Mouse (Mus musculus) MEL (cell line): ENCODE data around the gene Jdp2. TPM values are rescaled to one million over a fixed set of nuclear protein-coding genes. Genes with fewer than 3 reads are reported as not detected.

Experiments used
- DNase-seq: peaks from one replicate; pipeline ENCODE4 v3.0.0; 2011; ENCODE audit warnings: low read depth, low spot score
- H3K27ac ChIP-seq: 2 replicates; pipeline ENCODE4 v1.5.1; 2012; ENCODE audit warnings: low read depth, mild to moderate bottlenecking, control low read depth, low read length, moderate library complexity; ENCODE audit not compliant: control insufficient read depth
- H3K27me3 ChIP-seq, 2 experiments: fragments of 150-350 bp in 1 of 2; sonication (generic) in 1 of 2; 2 replicates each; pipeline ENCODE4 v1.6.1; 2012; ENCODE audit warnings: low read length in 2 of 2, mild to moderate bottlenecking in 2 of 2, improper control_type of control experiment in 1 of 2, moderate library complexity in 1 of 2; ENCODE audit not compliant: insufficient read depth in 2 of 2, control insufficient read depth in 1 of 2
- H3K36me3 ChIP-seq, 2 experiments: 2 replicates each; pipeline ENCODE4 v1.6.1; 2012 to 2014; ENCODE audit warnings: low read length in 2 of 2, improper control_type of control experiment in 1 of 2, inconsistent platforms in 1 of 2, mild to moderate bottlenecking in 1 of 2; ENCODE audit not compliant: insufficient read depth in 2 of 2, control insufficient read depth in 1 of 2
- H3K4me1 ChIP-seq, 2 experiments: fragments of 150-350 bp in 1 of 2; sonication (generic) in 1 of 2; 2 replicates each; pipeline ENCODE4 v1.6.1; 2012; ENCODE audit warnings: low read length in 2 of 2, improper control_type of control experiment in 1 of 2, mild to moderate bottlenecking in 1 of 2; ENCODE audit not compliant: insufficient read depth in 2 of 2, control insufficient read depth in 1 of 2
- H3K4me3 ChIP-seq, 2 experiments: fragments of 150-350 bp in 1 of 2; sonication (generic) in 1 of 2; 2 replicates each; pipeline ENCODE4 v1.5.1; 2012; ENCODE audit warnings: low read depth in 2 of 2, low read length in 2 of 2, mild to moderate bottlenecking in 2 of 2, moderate library complexity in 2 of 2, control low read depth in 1 of 2, improper control_type of control experiment in 1 of 2; ENCODE audit not compliant: control insufficient read depth in 1 of 2, insufficient read depth in 1 of 2
- H3K79me2 ChIP-seq: 2 replicates; pipeline ENCODE4 v1.6.1; 2012; ENCODE audit warnings: mild to moderate bottlenecking, low read length, moderate library complexity; ENCODE audit not compliant: control insufficient read depth, poor library complexity, insufficient read depth
- H3K9ac ChIP-seq: 2 replicates; pipeline ENCODE4 v1.6.1; 2012; ENCODE audit warnings: low read depth, mild to moderate bottlenecking, control low read depth, low read length, moderate library complexity; ENCODE audit not compliant: control insufficient read depth, poor library complexity, severe bottlenecking
- H3K9me3 ChIP-seq: fragments of 150-350 bp; sonication (generic); replicated peaks from 2 replicates; pipeline ENCODE4 v1.6.1; 2012; ENCODE audit warnings: mild to moderate bottlenecking, low read length, improper control_type of control experiment, moderate library complexity; ENCODE audit not compliant: insufficient read depth
- CTCF ChIP-seq, 3 experiments: IDR thresholded peaks in 2 of 3; conservative IDR thresholded peaks in 1 of 3; 2 replicates each; pipeline ENCODE4 v1.5.1; 2011 to 2012; ENCODE audit warnings: low read length in 3 of 3, low read depth in 2 of 3, mild to moderate bottlenecking in 2 of 3, improper control_type of control experiment in 1 of 3, inconsistent platforms in 1 of 3, mixed read lengths in 1 of 3, moderate library complexity in 1 of 3; ENCODE audit not compliant: control insufficient read depth in 1 of 3, insufficient read depth in 1 of 3, poor library complexity in 1 of 3, severe bottlenecking in 1 of 3
- E2F4 ChIP-seq: IDR thresholded peaks from 2 replicates; pipeline ENCODE4 v1.6.1; 2011; ENCODE audit warnings: low read depth, low read length, improper control_type of control experiment, borderline replicate concordance
- ELF1 ChIP-seq: IDR thresholded peaks from 2 replicates; pipeline ENCODE4 v1.6.1; 2014; ENCODE audit warnings: low read depth, mild to moderate bottlenecking, inconsistent platforms, low read length, improper control_type of control experiment, moderate library complexity
- EP300 ChIP-seq, 2 experiments: IDR thresholded peaks; 2 replicates each; pipeline ENCODE4 v1.6.1; 2011; ENCODE audit warnings: improper control_type of control experiment in 2 of 2, low read length in 2 of 2, low read depth in 1 of 2, mild to moderate bottlenecking in 1 of 2
- GABPA ChIP-seq: IDR thresholded peaks from 2 replicates; pipeline ENCODE4 v1.6.1; 2012; ENCODE audit warnings: low read depth, mild to moderate bottlenecking, inconsistent platforms, low read length, improper control_type of control experiment, moderate library complexity
- HCFC1 ChIP-seq: IDR thresholded peaks from 2 replicates; pipeline ENCODE4 v1.6.1; 2012; ENCODE audit warnings: low read depth, mild to moderate bottlenecking, inconsistent platforms, low read length, improper control_type of control experiment, moderate library complexity
- JUND ChIP-seq: IDR thresholded peaks from 2 replicates; pipeline ENCODE4 v1.6.1; 2011; ENCODE audit warnings: low read depth, mild to moderate bottlenecking, improper control_type of control experiment, low read length
- KAT2A ChIP-seq: conservative IDR thresholded peaks from 2 replicates; pipeline ENCODE4 v1.6.1; 2012; ENCODE audit warnings: low read depth, low read length, improper control_type of control experiment, inconsistent platforms
- MAFK ChIP-seq: IDR thresholded peaks from 2 replicates; pipeline ENCODE4 v1.6.1; 2011; ENCODE audit warnings: low read depth, mild to moderate bottlenecking, low read length, improper control_type of control experiment, borderline replicate concordance
- MAX ChIP-seq: IDR thresholded peaks from 2 replicates; pipeline ENCODE4 v1.6.1; 2011; ENCODE audit warnings: low read length, improper control_type of control experiment
- MYB ChIP-seq: IDR thresholded peaks from 2 replicates; pipeline ENCODE4 v1.6.1; 2011; ENCODE audit warnings: mild to moderate bottlenecking, low read depth, low read length, improper control_type of control experiment
- MYC ChIP-seq: IDR thresholded peaks from 2 replicates; pipeline ENCODE4 v1.6.1; 2011; ENCODE audit warnings: low read depth, mild to moderate bottlenecking, low read length, improper control_type of control experiment, moderate library complexity
- NELFE ChIP-seq: IDR thresholded peaks from 2 replicates; pipeline ENCODE4 v1.6.1; 2011; ENCODE audit warnings: low read depth, low read length, improper control_type of control experiment
- RAD21 ChIP-seq: IDR thresholded peaks from 2 replicates; pipeline ENCODE4 v1.6.1; 2011; ENCODE audit warnings: mild to moderate bottlenecking, low read depth, low read length, improper control_type of control experiment
- SIN3A ChIP-seq: IDR thresholded peaks from 2 replicates; pipeline ENCODE4 v1.6.1; 2012; ENCODE audit warnings: low read length, improper control_type of control experiment, inconsistent platforms
- SMC3 ChIP-seq: IDR thresholded peaks from 2 replicates; pipeline ENCODE4 v1.6.1; 2011; ENCODE audit warnings: low read depth, low read length, improper control_type of control experiment
- TCF12 ChIP-seq: IDR thresholded peaks from 2 replicates; pipeline ENCODE4 v1.6.1; 2014; ENCODE audit warnings: low read depth, mild to moderate bottlenecking, inconsistent platforms, low read length, improper control_type of control experiment, moderate library complexity
- UBTF ChIP-seq: IDR thresholded peaks from 2 replicates; pipeline ENCODE4 v1.6.1; 2012; ENCODE audit warnings: low read depth, mild to moderate bottlenecking, inconsistent platforms, low read length, improper control_type of control experiment, moderate library complexity, borderline replicate concordance; ENCODE audit not compliant: insufficient read depth
- ZC3H11A ChIP-seq: IDR thresholded peaks from 2 replicates; pipeline ENCODE4 v1.6.1; 2012; ENCODE audit warnings: low read depth, mild to moderate bottlenecking, inconsistent platforms, low read length, improper control_type of control experiment
- ZKSCAN1 ChIP-seq: IDR thresholded peaks from 2 replicates; pipeline ENCODE4 v1.6.1; 2012; ENCODE audit warnings: low read depth, mild to moderate bottlenecking, inconsistent platforms, low read length, improper control_type of control experiment, moderate library complexity
- polyA plus RNA-seq, 2 experiments: library from polyadenylated mRNA; stranded (reverse) in 1 of 2; unstranded in 1 of 2; fragments of >175 nt in 1 of 2; fragments of >200 nt in 1 of 2; gene quantifications; 2 replicates each; pipeline versions ENCODE4 v1.2.1 to v1.2.4; 2012; ENCODE audit warnings: low replicate concordance in 2 of 2, low read depth in 1 of 2; ENCODE audit not compliant: insufficient read length in 2 of 2, insufficient read depth in 1 of 2, missing spikeins in 1 of 2
- total RNA-seq: library from RNA; depleted of rRNA; stranded (reverse); fragments of 300-350 nt; gene quantifications from 2 replicates; pipeline ENCODE4 v1.2.3, GENCODE M21; 2012

The Jdp2 gene
- total and polyA plus RNA-seq, 3 experiments = 2.3 to 9.1 TPM; not detected in 1

DNA sequence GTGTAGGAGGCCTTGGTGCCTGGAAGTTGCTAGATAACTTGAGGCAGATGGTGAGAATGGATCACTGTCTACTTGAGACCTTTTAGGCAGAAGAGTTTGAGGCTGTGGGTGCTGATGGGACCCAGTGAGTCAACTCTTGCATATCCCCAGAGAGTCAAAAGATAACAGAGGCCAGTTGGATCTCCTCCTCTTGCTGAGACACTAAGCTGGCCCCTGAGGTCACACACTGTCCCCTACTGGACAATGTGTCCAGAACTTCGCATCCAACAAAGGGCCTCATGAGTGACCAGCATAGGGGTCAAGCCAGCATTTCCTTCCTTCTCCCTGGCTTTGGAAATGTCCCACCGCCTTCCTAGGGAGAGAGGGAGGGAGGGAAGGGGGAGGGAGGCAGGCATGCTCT lies 81.0 kb downstream of the Jdp2 start:
- DNase-seq = no peak
- Histone ChIP-seq H3K27me3 (no peaks in the 10 kb centered on the region; a peak in 1 of 4 replicates), H3K4me3 (no peak overlapping the region), H3K79me2 (no peaks in the 10 kb centered on the region), H3K4me1 (0 out of 4 replicates have a peak, but pooled peaks cover 0 to 3% of the 10 kb centered on the region in 2 experiments), H3K27ac (no peak overlapping the region), H3K9ac (no peak overlapping the region), H3K9me3 (no peaks in the 10 kb centered on the region), H3K36me3 (no peaks in the 10 kb centered on the region)
- no peak for TF ChIP-seq ELF1

DNA sequence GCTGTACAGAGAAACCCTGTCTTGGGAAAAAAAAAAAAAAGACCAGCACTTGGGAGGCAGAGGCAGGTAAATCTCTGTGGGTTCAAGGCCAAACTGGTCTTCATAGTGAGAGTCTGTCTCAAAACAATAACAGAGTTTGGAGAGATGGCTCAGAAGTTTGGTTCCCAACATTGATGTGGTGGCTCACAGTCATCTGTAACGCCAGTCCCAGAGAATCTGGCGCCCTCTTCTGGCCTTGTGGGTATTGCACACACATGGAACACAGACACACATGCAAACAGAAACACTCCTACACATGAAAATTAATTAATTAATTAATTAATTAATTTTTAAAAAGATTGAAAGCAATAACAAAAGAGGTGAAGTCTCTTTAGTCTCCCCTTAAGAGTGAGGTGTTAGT lies 83.5 kb downstream of the Jdp2 start:
- H3K27me3 ChIP-seq = no peaks in the 10 kb centered on the region
- TF ChIP-seq E2F4 = no peak
- peak; percentile 41 to 57 (median 50) for TF ChIP-seq CTCF (IDR thresholded peaks at IDR 0.05 in 2 of 3, conservative IDR thresholded peaks at IDR 0.05 in 1 of 3; ENCODE audit: control insufficient read depth in 1 of 3, insufficient read depth in 1 of 3, low read depth in 2 of 3, low read length in 3 of 3, poor library complexity in 1 of 3, severe bottlenecking in 1 of 3)
- no peak for TF ChIP-seq MAX
- no peak for TF ChIP-seq EP300 (IDR thresholded peaks at IDR 0.05; ENCODE audit: low read depth in 1 of 2, low read length in 2 of 2)
- TF ChIP-seq HCFC1 = no peak
- peak; percentile 9 for TF ChIP-seq RAD21
- TF ChIP-seq TCF12 = no peak
- no peaks in the 10 kb centered on the region for H3K9me3 ChIP-seq
- no peak overlapping the region for H3K27ac ChIP-seq
- H3K4me3 ChIP-seq = no peak overlapping the region
- H3K36me3 ChIP-seq = no peaks in the 10 kb centered on the region
- peaks cover 0 to 7% of the 10 kb centered on the region in 2 experiments; a peak in 1 of 4 replicates for H3K4me1 ChIP-seq
- DNase-seq = peak; percentile 18
- H3K9ac ChIP-seq = no peak overlapping the region
- peaks cover 2% of the 10 kb centered on the region; the same call in 1 of the 2 replicates for H3K79me2 ChIP-seq

DNA sequence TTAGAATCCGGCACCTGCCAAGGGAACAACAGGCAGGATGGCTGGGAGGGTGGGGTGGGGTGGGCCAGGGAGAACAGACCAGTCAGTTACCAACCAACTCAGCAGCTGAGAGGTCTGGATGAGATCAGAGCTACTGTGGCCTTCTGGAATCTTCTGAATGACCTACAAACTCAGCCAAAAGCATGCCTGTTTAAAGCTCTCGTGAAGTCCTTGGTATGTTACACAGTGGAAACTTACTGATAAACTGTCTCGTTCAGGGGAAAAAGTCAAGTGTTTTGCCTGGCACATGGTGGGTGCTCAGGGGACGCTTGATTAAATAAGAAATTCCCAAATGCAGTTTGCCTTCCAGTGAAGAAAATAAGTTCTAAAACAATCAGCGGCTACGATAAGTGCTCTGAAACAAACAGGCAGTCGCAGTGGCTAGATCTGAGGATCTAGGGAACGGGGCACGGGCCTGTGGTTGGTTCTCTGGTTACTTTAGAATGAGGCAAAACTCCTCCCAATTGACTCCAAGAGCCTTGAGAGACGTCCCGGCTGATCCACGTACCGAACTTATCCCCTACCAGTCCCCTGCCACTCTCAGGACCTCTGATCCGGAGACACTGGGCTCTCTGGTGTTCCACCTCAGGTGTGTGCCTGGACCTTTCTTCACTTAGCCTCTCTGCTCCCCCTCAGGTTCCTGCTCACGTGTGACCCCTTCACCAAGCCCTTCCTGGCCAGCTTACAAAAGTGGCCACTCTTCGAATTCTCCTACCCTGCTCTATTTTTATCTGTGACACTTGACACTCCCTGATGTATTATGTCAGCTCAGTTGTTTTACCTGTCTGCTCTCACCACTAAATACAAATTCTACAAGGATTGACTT lies 85.8 kb downstream of the Jdp2 start:
- H3K27ac ChIP-seq = no peak overlapping the region
- no peaks in the 10 kb centered on the region for H3K36me3 ChIP-seq
- peaks cover 0 to 11% of the 10 kb centered on the region in 2 experiments; a peak in 1 of 4 replicates for H3K4me1 ChIP-seq
- DNase-seq = no peak
- H3K9ac ChIP-seq = no peak overlapping the region
- no peaks in the 10 kb centered on the region for H3K9me3 ChIP-seq
- no peak overlapping the region for H3K4me3 ChIP-seq
- H3K27me3 ChIP-seq = no peaks in the 10 kb centered on the region
- TF ChIP-seq GABPA (no peak), CTCF (IDR thresholded peaks at IDR 0.05 in 2 of 3, conservative IDR thresholded peaks at IDR 0.05 in 1 of 3; ENCODE audit: control insufficient read depth in 1 of 3, insufficient read depth in 1 of 3, low read depth in 2 of 3, low read length in 3 of 3, poor library complexity in 1 of 3, severe bottlenecking in 1 of 3) (no peak; a peak in 1 of 6 replicates), MAFK (no peak), SIN3A (no peak), NELFE (no peak), UBTF (no peak), MAX (no peak), JUND (no peak), MYC (no peak), ZC3H11A (no peak), MYB (no peak), ZKSCAN1 (no peak), SMC3 (no peak), RAD21 (no peak), KAT2A (no peak)
- TF ChIP-seq, all 39 proteins: peak for 0
- peaks cover 2% of the 10 kb centered on the region; the same call in 1 of the 2 replicates for H3K79me2 ChIP-seq
